Mouse (Mus musculus) bone marrow, adult 2 months (tissue): Measurements from ENCODE around the gene Dnajb14. TPM values are rescaled to one million over a fixed set of nuclear protein-coding genes. Genes with fewer than 3 reads are reported as not detected.

Experiments used
- H3K27ac ChIP-seq: fragments of 200-500 bp; 2 replicates; pipeline ENCODE4 v1.5.1; 2012; ENCODE audit warnings: low read depth, mild to moderate bottlenecking, control low read depth, inconsistent platforms, low read length; ENCODE audit not compliant: control insufficient read depth, poor library complexity, insufficient read depth
- H3K4me1 ChIP-seq: fragments of 200-500 bp; 2 replicates; pipeline ENCODE4 v1.6.1; 2011; ENCODE audit warnings: low read length; ENCODE audit not compliant: control insufficient read depth, insufficient read depth
- H3K4me3 ChIP-seq: fragments of 200-500 bp; replicated peaks from 2 replicates; pipeline ENCODE3; 2011; ENCODE audit warnings: mild to moderate bottlenecking, low read depth, low read length, control low read depth; ENCODE audit not compliant: control insufficient read depth
- CTCF ChIP-seq: fragments of 200-500 bp; IDR thresholded peaks from 2 replicates; pipeline ENCODE4 v1.5.1; 2011; ENCODE audit warnings: low read length, control low read depth; ENCODE audit not compliant: control insufficient read depth, insufficient read depth
- POLR2A ChIP-seq: fragments of 200-500 bp; IDR thresholded peaks from 2 replicates; pipeline ENCODE4 v1.6.1; 2011; ENCODE audit warnings: low read depth, mild to moderate bottlenecking, control low read depth, low read length, borderline replicate concordance; ENCODE audit not compliant: control insufficient read depth
- WGBS: fragments of 180-500 bp; shearing (Covaris S2); methylation state at CpG from one replicate; pipeline ENCODE4 v1.1.7; 2018; 5-methylcytosine and 5-hydroxymethylcytosine counted together
- polyA plus RNA-seq: library from polyadenylated mRNA; stranded (reverse); fragments of >200 nt; gene quantifications from 2 replicates; pipeline ENCODE4 v1.2.4, GENCODE M21; 2011; ENCODE audit warnings: low replicate concordance; ENCODE audit not compliant: missing spikeins, insufficient read depth, insufficient read length

The Dnajb14 gene
- polyA plus RNA-seq, 1 experiment, result 5.7 TPM

DNA sequence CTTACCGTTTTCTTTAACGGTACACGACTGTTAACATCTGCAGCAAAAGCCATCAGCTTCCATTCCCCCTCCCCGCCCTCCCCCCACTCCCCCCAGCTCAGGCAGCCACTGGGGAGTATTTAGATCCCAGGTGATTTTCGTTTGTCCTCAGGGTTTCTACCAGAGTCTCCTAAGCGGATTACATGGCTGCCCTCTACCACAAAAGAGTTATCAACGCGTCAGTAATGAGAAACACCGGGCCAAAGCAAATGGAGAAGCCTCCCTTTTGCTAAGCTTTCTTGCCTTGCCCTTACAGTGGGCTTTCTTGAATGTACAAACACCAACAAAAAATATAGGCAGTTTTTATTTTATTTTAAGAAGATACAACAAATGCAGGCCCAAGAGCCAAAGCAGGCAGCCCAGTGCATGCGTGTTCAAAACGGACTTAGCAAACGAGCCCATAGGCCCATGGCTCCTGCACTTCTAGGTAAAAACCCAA is 50.3 kb downstream of the Dnajb14 start:
- Histone ChIP-seq H3K4me1 (no peaks in the 10 kb centered on the region; the same call in 1 of the 2 replicates), H3K4me3 (peak overlapping the region; percentile 49), H3K27ac (no peak overlapping the region)
- TF ChIP-seq POLR2A (no peak), CTCF (no peak)
- 52% methylated on average over 12 of the region's 12 CpGs for WGBS

DNA sequence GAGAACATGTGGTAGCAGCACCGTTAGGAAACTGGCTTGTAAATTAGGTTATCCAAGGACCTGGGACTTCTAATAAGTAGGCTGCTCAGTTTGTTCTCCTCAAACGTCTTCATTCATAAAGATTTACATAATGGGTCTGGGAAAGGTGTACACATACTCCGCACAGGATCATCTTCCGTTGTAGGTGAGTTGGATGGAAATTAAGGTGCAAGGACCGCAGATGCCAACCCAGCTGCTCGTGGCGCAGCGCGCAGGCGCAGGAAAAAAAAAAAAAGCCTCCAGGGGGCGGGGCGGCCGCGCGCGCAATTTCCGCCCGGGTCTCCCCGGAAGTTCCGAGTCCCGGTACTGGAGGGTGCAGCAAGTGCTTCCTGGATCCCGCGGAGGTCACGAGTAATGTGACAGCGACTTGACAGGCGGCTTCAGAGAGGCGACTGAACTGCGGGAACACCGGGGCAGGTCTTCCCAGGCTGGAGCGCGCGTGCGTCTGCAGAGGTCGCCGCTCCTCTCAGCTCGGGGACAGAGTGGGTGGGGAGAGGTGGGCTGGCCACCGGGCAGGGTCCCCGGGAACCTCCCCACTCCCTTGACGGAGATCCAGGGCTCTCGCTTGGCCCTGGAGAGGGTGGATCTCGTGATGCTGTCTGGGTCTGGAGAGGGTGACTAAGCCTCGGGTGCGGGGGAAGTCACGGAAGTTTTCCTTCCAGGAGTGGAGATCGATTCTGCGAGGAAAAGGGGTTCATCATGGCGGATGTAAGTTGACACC is 50.9 kb downstream of the Dnajb14 start, which contains the start of gene Lamtor3:
Gene Lamtor3 (plus strand): TSS at position 335 of the 760 bp plus-strand sequence.
- Histone ChIP-seq H3K27ac (peak within 1 kb of the TSS; percentile 78), H3K4me3 (peak within 1 kb of the TSS; percentile 90), H3K4me1 (no peaks in the 10 kb centered on the region; the same call in 1 of the 2 replicates)
- TF ChIP-seq POLR2A, result peak; percentile 64; the same call in 1 of the 2 replicates
- TF ChIP-seq CTCF, result no peak
- under 1% methylated on average over 47 of the region's 47 CpGs for WGBS

DNA sequence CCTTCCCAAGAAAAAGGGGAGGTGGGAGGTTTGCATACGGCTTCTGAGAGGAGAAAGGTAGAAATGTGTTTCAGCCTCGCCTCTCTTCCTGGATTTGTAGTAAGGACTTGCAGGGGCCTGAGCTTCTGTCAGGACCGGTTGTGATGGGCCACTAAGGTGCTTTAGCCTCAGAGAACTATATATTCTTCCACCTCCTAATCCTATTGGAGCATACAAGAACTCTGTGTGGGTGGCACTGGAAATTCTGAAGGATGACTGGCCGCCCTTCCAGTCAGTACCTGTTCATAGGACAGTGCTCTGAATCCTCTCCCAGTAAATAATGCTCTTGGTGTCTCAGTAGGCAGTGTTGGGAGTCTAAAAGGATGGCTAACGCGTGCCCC is 51.4 kb downstream of the Dnajb14 start:
- TF ChIP-seq CTCF, result no peak
- no peak for TF ChIP-seq POLR2A
- peak overlapping the region; percentile 90 for H3K4me3 ChIP-seq
- peak overlapping the region; percentile 78 for H3K27ac ChIP-seq
- 19% methylated on average over 6 of the region's 6 CpGs for WGBS
- no peaks in the 10 kb centered on the region; the same call in 1 of the 2 replicates for H3K4me1 ChIP-seq

DNA sequence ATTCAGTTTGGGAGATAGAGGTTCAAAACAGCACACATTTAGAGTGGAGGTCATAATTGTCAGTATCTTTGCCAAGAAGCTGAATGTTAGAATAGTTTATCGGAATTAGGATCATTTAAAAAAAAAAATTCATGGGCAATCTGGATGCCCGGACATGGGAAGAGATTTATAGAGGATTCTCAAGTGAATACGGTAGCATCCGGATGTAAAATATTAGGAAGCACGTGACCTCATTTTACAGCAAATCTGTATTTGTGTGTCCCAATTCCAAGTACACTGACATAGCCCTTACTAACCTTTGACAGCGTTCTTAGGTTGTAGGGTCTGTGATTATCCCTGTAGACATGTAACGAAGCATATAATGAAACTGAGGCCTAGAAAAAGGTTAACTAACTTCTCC is 51.9 kb downstream of the Dnajb14 start:
- WGBS, result 88% methylated on average over 7 of the region's 7 CpGs
- H3K4me1 ChIP-seq, result no peaks in the 10 kb centered on the region; the same call in 1 of the 2 replicates
- H3K27ac ChIP-seq, result no peak overlapping the region
- peak overlapping the region; percentile 90 for H3K4me3 ChIP-seq
- TF ChIP-seq POLR2A, result no peak
- no peak for TF ChIP-seq CTCF

DNA sequence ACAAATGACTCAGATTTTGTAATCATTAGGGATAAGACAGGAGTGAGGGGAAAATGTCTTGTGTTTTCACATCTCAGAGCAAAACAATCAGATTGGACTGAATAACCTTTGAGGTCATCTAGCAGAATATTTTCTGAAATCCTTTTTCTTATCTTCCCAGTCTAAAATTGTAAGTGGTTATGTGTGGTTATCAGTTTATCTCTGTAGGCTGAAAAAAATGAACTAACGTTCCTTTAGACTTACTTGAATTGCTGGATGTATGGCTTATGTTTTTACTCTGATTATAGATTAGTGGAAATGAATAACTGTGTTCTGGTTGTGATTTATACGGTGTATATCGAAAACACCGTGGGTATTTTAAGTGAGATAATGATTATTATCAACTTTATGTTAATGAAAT is 53.1 kb downstream of the Dnajb14 start:
- no peaks in the 10 kb centered on the region; the same call in 1 of the 2 replicates for H3K4me1 ChIP-seq
- WGBS, result 76% methylated on average over 4 of the region's 4 CpGs
- no peak for TF ChIP-seq CTCF
- no peak for TF ChIP-seq POLR2A
- no peak overlapping the region for H3K4me3 ChIP-seq
- no peak overlapping the region for H3K27ac ChIP-seq

DNA sequence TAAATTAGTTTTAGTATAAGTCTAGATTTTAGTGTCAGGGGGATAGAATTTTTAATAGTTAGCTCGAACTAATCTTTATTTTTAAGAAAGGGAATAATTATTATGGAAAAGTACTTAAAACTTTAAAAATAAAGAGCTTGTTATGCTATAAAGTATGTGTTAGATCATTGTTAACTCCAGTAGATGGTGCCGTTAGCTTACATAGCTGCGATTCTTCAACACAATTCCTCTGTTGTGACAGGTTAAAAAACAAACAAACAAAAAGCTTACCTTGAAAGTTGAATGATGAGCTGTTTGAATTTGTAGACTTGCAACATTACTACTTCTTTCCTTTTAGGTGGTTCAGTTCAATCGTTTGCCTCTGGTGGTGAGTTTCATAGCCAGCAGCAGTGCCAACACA is 59.5 kb downstream of the Dnajb14 start:
- TF ChIP-seq POLR2A, result no peak
- no peak for TF ChIP-seq CTCF
- H3K27ac ChIP-seq, result no peak overlapping the region
- WGBS, result 87% methylated on average over 4 of the region's 4 CpGs

DNA sequence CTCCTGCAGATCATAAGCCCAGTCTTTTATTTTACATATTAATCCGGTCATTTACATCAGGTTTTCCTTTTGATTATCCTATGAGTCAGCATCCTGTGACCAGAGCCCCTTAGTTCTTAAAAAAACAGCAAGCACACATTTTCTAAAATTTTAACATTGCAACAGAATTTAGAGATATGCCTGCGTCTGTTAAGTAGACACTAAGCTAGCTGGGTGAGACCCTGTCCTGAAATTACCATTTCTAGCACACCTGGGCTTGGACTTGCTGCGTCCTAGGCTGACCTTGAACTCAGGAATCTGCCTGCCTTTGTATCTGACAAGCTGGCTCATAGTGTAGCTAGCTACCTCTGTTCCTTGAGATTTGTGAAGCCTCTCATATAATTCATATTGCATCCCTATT is 62.5 kb downstream of the Dnajb14 start:
- Histone ChIP-seq H3K27ac (no peak overlapping the region), H3K4me1 (no peaks in the 10 kb centered on the region), H3K4me3 (no peak overlapping the region)
- 67% methylated on average over 3 of the region's 3 CpGs for WGBS
- TF ChIP-seq CTCF (no peak), POLR2A (no peak)

More for the DNA sequence above, 59.5 kb downstream of the Dnajb14 start:
- H3K4me1 ChIP-seq, result no peaks in the 10 kb centered on the region
- H3K4me3 ChIP-seq, result no peak overlapping the region

DNA sequence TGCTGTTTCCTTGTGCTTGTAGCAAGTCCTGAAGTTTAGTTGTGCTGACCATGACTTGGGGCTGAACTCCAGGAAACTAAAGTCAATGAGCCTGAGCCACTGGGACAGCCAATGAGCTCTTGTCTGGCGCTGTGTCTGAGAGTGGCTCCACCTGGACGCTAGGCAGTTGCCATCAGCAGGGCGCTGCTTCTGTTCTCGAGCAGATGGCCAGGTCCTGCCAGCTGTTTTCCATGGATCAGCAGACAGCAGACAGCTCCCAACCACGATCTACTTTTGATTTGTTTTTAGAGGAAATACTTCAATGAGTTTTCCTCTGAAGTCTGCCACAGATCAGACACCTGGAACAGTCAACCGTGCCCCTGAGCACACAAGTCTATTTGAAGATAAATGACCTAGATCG is 65.3 kb downstream of the Dnajb14 start:
- no peaks in the 10 kb centered on the region; the same call in 1 of the 2 replicates for H3K4me1 ChIP-seq
- WGBS, result 71% methylated on average over 7 of the region's 7 CpGs

DNA sequence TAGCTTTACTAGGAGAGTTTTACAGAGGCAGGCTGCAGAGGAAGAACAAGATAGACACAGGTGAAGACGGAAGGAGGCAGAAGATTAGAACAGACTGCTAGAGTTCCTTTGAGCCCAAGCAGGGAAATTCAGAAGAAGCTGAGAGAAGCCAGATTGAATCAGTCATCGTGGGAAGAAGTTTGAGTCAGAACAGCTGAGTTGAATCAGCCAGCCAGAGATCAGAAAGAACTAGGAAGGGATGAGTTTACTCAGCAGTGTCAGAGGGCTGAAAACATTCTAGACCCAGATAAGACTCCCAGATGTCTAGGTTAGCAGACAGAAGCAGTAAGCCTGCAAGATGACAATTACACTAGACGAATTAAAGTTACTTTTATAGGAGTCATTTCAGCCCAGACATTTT is 66.5 kb downstream of the Dnajb14 start:
- H3K4me3 ChIP-seq, result no peak overlapping the region
- WGBS, result 72% methylated on average over 3 of the region's 3 CpGs
- no peaks in the 10 kb centered on the region; the same call in 1 of the 2 replicates for H3K4me1 ChIP-seq
- TF ChIP-seq POLR2A (no peak), CTCF (no peak)
- H3K27ac ChIP-seq, result no peak overlapping the region

More for the DNA sequence above, 65.3 kb downstream of the Dnajb14 start:
- no peak overlapping the region for H3K27ac ChIP-seq
- no peak overlapping the region for H3K4me3 ChIP-seq
- TF ChIP-seq CTCF, result no peak
- no peak for TF ChIP-seq POLR2A
